Mouse (Mus musculus): ENCODE data around the gene 6330409D20Rik.

- TF ChIP-seq CTCF (IDR thresholded peaks at IDR 0.05; ENCODE audit: extremely low read depth, insufficient read length, insufficient replicate concordance, low read depth, low read length), result no peak
- TF ChIP-seq POLR2A (IDR thresholded peaks at IDR 0.05; ENCODE audit: low read depth, low read length), result no peak
These were observed 47.5 kb downstream of the 6330409D20Rik start for GRCm38 (mm10) chr2:32693282-32693681.
